ENCODE assay signal across 8 mouse cellular contexts in genomic region chr19:41846366-41847090, GRCm38 (mm10). TPM values are rescaled to one million over a fixed set of nuclear protein-coding genes. Genes with fewer than 3 reads are reported as not detected.
A peak's percentile ranks its signal among the peaks of the same experiment; 100 is the strongest.
DNase-seq lines count a peak whose midpoint lies in the region; ATAC-seq lines count a peak whose summit lies in the region.

No protein-coding gene starts in this region.

- peak; percentile 28 to 38 for DNase-seq in spleen, postnatal 10 days (ENCODE audit: low spot score in 2 of 2)
- no peak for DNase-seq in spleen, adult 18-20 months
- peak; percentile 56 to 57 for DNase-seq in cerebellum, postnatal 10 days
- DNase-seq in urinary bladder, adult 18-20 months (ENCODE audit: low spot score in 2 of 2), result no peak
- DNase-seq in spleen, postnatal 4 days (ENCODE audit: low spot score in 2 of 2), result no peak

- no peak overlapping the region for H3K27ac ChIP-seq in heart, embryonic 12.5 days (ENCODE audit: poor library complexity, severe bottlenecking)
- no peak overlapping the region for H3K27ac ChIP-seq in limb, embryonic 13.5 days
- H3K27ac ChIP-seq in neural tube, embryonic 15.5 days (replicated peaks), result peak overlapping the region; percentile 97

- H3K36me3 ChIP-seq in heart, embryonic 12.5 days, result no peaks in the 10 kb centered on the region
- H3K36me3 ChIP-seq in limb, embryonic 13.5 days, result no peaks in the 10 kb centered on the region
- H3K36me3 ChIP-seq in neural tube, embryonic 15.5 days, result no peaks in the 10 kb centered on the region

- peak overlapping the region; percentile 68 for H3K9ac ChIP-seq in heart, embryonic 12.5 days
- peak overlapping the region; percentile 76 for H3K9ac ChIP-seq in limb, embryonic 13.5 days
- peak overlapping the region; percentile 72 for H3K9ac ChIP-seq in neural tube, embryonic 15.5 days (replicated peaks)

- H3K4me1 ChIP-seq in heart, embryonic 12.5 days (replicated peaks), result peaks cover 6% of the 10 kb centered on the region
- H3K4me1 ChIP-seq in limb, embryonic 13.5 days, result peaks cover 30% of the 10 kb centered on the region
- peaks cover 39% of the 10 kb centered on the region for H3K4me1 ChIP-seq in neural tube, embryonic 15.5 days

- 9% methylated on average over 21 of the region's 21 CpGs for WGBS in heart, embryonic 12.5 days
- 18% methylated on average over 21 of the region's 21 CpGs for WGBS in limb, embryonic 13.5 days
- WGBS in neural tube, embryonic 15.5 days, result 11% methylated on average over 21 of the region's 21 CpGs

- peak overlapping the region; percentile 83 for H3K4me2 ChIP-seq in heart, embryonic 12.5 days
- H3K4me2 ChIP-seq in limb, embryonic 13.5 days (replicated peaks), result peak overlapping the region; percentile 99
- H3K4me2 ChIP-seq in neural tube, embryonic 15.5 days, result peak overlapping the region; percentile 89

- H3K9me3 ChIP-seq in heart, embryonic 12.5 days (replicated peaks), result no peaks in the 10 kb centered on the region
- no peaks in the 10 kb centered on the region for H3K9me3 ChIP-seq in limb, embryonic 13.5 days
- H3K9me3 ChIP-seq in neural tube, embryonic 15.5 days (replicated peaks), result no peaks in the 10 kb centered on the region

- H3K27me3 ChIP-seq in heart, embryonic 12.5 days (replicated peaks), result no peaks in the 10 kb centered on the region
- peaks cover 23% of the 10 kb centered on the region for H3K27me3 ChIP-seq in limb, embryonic 13.5 days
- H3K27me3 ChIP-seq in neural tube, embryonic 15.5 days (replicated peaks), result no peaks in the 10 kb centered on the region

- H3K4me3 ChIP-seq in heart, embryonic 12.5 days, result peak overlapping the region; percentile 65
- H3K4me3 ChIP-seq in limb, embryonic 13.5 days, result peak overlapping the region; percentile 79
- peak overlapping the region; percentile 82 for H3K4me3 ChIP-seq in neural tube, embryonic 15.5 days (replicated peaks)

- no peak for ATAC-seq in heart, embryonic 12.5 days (ENCODE audit: insufficient number of reproducible peaks, low FRiP score)
- no peak for ATAC-seq in limb, embryonic 13.5 days (ENCODE audit: low FRiP score, low read depth)
- no peak for ATAC-seq in neural tube, embryonic 15.5 days (ENCODE audit: low FRiP score)

RNA-seq across cellular contexts. Expression of gene Frat2, which starts 1.4 kb away (rescaled TPM):
- polyA plus RNA-seq in heart, embryonic 12.5 days (2016; fragmentation: Nextera tagmentation; extraction: Ambion mirVana), result 3.6 TPM in 2 replicates
- polyA plus RNA-seq in limb, embryonic 13.5 days (2015; fragmentation: Nextera tagmentation; extraction: Ambion mirVana), result 2.8 and 3.1 TPM in 2 replicates
- 7.0 and 7.1 TPM in 2 replicates for polyA plus RNA-seq in neural tube, embryonic 15.5 days (2015; fragmentation: Nextera tagmentation; extraction: Ambion mirVana)

RNA-seq across cellular contexts. Expression of gene Frat1, which starts 16.8 kb away (rescaled TPM):
- polyA plus RNA-seq in heart, embryonic 12.5 days (2016; fragmentation: Nextera tagmentation; extraction: Ambion mirVana), result 2.5 and 3.2 TPM in 2 replicates
- 6.0 and 6.1 TPM in 2 replicates for polyA plus RNA-seq in limb, embryonic 13.5 days (2015; fragmentation: Nextera tagmentation; extraction: Ambion mirVana)
- polyA plus RNA-seq in neural tube, embryonic 15.5 days (2015; fragmentation: Nextera tagmentation; extraction: Ambion mirVana), result 20.1 and 22.7 TPM in 2 replicates

RNA-seq across cellular contexts. Expression of gene Arhgap19, which starts 44.7 kb away (rescaled TPM):
- 17.8 and 19.5 TPM in 2 replicates for polyA plus RNA-seq in heart, embryonic 12.5 days (2016; fragmentation: Nextera tagmentation; extraction: Ambion mirVana)
- polyA plus RNA-seq in limb, embryonic 13.5 days (2015; fragmentation: Nextera tagmentation; extraction: Ambion mirVana), result 21.6 and 23.1 TPM in 2 replicates
- polyA plus RNA-seq in neural tube, embryonic 15.5 days (2015; fragmentation: Nextera tagmentation; extraction: Ambion mirVana), result 4.8 and 8.7 TPM in 2 replicates

RNA-seq across cellular contexts. Expression of gene Rrp12, which starts 49.4 kb away (rescaled TPM):
- 16.9 TPM in 2 replicates for polyA plus RNA-seq in heart, embryonic 12.5 days (2016; fragmentation: Nextera tagmentation; extraction: Ambion mirVana)
- 17.4 and 19.6 TPM in 2 replicates for polyA plus RNA-seq in limb, embryonic 13.5 days (2015; fragmentation: Nextera tagmentation; extraction: Ambion mirVana)
- 17.9 and 18.5 TPM in 2 replicates for polyA plus RNA-seq in neural tube, embryonic 15.5 days (2015; fragmentation: Nextera tagmentation; extraction: Ambion mirVana)

Comparison
In these comparisons a context has a peak if more than half of its experiments do, and no peak if none do; other contexts are left out.
1. DNase-seq: peak in spleen, postnatal 10 days (2 of 2) and cerebellum, postnatal 10 days (2 of 2); none in spleen, adult 18-20 months (0 of 2), urinary bladder, adult 18-20 months (0 of 2) and spleen, postnatal 4 days (0 of 2).
2. Peak in every context shown above with its lines, with median percentiles within 50 percentile points of each other: H3K4me2 ChIP-seq, H3K4me3 ChIP-seq and H3K9ac ChIP-seq.